Mouse (Mus musculus) right cerebral cortex, postnatal 4 days (tissue): ENCODE data around the gene Nudt17.
"Not testable (repeated sequence)": the region's sequence is repeated elsewhere in the genome, so short reads cannot be mapped to it uniquely, and the experiment has no call there.

Experiments used
- DNase-seq: peaks from one replicate; pipeline ENCODE4 v3.0.0-alpha.2; 2022

The Nudt17 gene

DNA sequence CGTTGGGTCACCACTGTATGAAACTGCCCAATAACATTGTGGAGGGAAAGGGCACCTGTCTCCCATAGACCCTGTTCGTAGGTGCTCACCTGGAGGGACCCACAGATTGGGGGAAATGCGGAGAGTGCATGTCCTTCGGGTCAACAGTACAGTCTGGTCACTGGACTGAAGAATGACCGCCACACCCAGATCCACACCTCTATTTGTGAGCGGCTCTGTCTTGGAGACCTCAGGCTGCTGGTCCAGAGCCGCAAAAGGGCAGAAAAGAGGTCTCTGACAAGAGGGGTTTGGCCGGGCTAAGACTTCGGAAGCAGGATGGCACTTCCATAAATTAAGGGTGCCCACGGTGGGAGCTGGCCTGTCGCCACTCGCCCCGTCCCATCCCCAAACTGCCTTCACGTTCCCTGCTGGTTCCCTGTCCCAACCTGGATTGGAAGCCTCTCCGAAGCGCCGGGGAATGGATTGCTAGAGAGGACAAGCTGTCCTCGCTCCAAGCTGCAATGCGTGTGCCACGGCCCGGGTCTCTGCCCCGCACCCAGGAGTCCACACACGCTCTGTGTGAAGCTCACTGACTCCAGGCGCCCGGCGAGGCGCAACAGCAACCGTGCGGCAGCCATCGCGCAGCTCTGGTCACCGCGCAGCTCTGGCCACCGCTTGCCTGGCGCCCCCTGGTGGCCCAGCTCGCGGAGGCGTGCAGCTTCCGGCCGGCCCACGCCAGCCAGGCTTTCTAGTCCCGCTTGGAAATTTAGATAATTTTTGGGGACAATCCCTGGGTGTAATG, at the start of gene Nudt17:
Gene Nudt17, minus strand, starts transcription at position 660 of the 781 bp plus-strand sequence.
- DNase-seq = peak; percentile 89

- DNase-seq = no peak
Measured at GRCm38 (mm10) chr3:96757691-96758090, 49.3 kb upstream of the Nudt17 start.

GRCm38 (mm10) chr3:96755935-96756334, 47.6 kb upstream of the Nudt17 start:
- DNase-seq = no peak

DNA sequence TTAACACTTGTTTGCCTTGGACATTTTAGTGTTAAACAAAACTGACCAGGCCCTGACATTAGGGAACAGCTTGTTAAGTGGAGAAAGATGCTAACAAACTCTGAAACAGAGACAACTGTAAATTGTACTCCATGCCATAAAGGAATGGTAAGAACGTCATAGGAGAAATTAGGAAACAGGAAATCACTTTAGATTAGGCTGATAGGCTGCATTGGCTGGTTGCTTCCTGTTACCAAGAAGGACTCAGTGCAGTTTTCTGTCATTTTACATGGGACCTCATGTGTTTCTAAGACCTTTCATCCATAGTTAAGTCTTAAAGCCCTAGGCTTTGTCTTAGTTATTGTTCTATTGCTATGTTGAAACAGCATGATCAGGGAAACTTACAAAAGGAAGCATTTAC, 38.5 kb upstream of the Nudt17 start:
- DNase-seq = no peak

DNA sequence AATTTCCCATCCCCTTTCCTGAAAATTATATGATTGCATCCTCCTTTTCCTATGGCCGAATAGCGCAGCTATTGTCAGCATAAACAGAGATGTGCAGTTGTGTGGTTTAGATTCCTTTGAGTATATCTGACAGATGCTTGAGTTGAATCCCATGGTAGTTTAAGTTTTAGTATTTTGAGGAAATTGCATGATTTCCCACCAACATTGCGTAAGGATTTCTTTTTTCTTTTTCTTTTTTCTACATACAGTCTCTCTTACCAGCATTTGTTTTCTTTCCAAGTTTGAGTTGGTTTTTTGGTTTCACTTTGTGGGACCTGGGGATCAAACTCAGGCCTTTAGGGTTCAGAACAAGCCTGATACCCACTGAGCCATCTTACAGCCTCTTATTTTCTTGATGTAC, 36.0 kb upstream of the Nudt17 start:
- DNase-seq = no peak

DNA sequence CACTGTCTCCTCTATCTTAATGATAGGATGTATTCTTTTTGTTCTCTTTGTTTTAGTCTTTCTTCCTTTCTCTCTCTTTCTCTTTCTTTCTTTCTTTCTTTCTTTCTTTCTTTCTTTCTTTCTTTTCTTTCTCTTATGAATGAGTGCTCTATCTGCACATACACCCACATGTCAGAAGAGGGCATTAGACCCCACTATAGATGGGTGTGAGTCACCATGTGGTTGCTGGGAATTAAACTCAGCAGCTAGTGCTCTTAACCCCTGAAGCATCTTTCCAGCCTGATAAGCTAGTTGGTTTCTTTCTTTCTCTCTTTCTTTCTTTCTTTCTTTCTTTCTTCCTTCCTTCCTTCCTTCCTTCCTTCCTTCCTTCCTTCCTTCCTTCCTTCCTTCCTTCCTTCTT, 31.9 kb upstream of the Nudt17 start:
- DNase-seq = not testable (repeated sequence)

DNA sequence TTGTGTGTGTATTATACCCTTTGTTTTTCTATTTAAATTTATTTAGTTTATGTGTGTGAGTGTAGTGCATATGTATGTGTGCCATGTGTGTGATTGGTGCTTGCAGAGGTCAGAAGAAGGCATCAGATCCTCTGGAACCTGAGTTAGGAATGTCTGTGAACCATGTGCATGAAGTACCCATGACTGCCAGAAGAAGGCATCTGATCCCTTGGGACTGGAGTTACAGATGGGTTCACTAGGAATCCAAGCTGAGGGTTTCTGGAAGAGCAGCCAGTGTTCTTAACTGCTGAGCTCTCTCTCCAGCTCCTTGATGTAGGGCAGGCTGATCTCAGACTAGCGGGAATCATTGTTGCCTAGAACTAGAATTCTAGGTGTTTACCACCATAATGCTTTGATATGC, 29.6 kb upstream of the Nudt17 start:
- no peak for DNase-seq

DNA sequence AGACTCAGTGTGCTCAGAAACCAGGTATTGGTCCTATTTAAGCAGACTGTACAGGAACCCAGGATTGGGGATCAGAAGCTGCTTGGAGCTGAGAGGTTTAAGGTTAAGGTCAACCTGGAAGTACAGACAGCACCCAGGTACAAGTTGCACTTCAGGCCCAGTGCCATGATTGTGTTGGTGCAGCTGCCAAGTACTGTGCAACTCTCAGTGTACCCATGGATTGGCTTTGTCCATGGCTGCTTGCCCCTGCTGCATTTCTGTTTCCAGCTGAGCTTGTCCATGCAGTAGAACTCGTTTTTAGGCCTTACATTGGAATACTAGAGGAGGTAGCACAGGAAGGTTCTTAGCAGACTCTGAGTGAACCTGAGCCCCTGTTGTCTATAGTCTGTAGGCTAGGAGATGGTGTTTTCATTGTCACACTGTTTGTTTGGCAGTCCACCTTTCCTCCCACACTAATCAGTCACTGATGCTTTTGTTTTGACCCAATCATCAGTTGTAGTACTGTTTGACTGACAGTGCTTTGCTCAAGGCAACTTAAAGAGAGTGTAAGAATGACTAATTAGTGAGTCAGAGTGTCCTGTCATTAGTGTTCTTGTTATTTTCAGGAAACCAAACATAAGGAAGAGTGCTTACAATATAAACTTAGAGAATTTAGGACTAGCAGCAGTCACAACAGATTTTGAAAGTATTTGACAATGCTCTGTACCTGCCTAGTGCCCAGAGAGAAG, 28.8 kb upstream of the Nudt17 start:
- DNase-seq = no peak

DNA sequence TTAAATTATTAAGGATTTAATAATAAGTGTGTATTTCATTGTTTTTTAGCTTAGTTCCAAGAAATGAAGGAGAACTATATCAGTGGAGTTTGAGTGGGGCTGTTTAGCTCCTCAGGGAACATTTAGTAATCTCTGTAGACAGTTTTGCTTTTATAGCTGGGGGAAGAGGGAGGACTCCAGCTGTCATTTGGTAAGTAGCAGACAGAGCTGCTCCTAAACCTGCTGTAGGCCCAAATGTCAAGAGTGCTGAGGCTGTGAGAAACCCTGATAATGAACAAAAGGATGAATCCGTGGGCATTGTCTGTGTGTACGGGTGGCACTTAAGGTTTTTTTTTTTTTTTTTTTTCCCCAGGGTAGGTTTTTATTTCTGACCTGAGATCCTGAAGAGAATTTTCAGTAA, 26.8 kb upstream of the Nudt17 start:
- DNase-seq = no peak

DNA sequence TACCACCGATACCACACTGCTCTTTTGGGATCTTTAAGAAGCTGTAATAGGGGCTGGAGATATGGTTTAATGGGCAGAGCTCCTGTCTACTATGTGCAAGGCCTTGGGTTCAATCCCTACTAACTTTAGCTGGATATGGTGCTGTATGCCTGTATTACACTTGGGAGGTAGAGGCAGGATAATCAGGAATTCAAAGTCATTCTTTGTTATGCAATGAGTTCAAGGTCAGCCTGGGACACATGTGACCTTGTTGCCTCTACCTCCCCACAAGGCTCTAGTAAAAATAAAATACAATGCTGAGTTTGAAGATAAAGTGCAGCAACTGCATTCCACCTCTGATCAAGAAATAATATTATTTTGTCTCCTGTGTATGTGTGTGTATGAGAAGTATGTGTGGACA, 25.6 kb upstream of the Nudt17 start:
- DNase-seq = no peak

GRCm38 (mm10) chr3:96730785-96731184, 22.4 kb upstream of the Nudt17 start:
- DNase-seq = no peak

GRCm38 (mm10) chr3:96729403-96729784, 21.0 kb upstream of the Nudt17 start:
- DNase-seq = no peak

GRCm38 (mm10) chr3:96728634-96729402, 20.5 kb upstream of the Nudt17 start:
- DNase-seq = no peak

GRCm38 (mm10) chr3:96727828-96728633, 19.7 kb upstream of the Nudt17 start:
- DNase-seq = no peak

DNA sequence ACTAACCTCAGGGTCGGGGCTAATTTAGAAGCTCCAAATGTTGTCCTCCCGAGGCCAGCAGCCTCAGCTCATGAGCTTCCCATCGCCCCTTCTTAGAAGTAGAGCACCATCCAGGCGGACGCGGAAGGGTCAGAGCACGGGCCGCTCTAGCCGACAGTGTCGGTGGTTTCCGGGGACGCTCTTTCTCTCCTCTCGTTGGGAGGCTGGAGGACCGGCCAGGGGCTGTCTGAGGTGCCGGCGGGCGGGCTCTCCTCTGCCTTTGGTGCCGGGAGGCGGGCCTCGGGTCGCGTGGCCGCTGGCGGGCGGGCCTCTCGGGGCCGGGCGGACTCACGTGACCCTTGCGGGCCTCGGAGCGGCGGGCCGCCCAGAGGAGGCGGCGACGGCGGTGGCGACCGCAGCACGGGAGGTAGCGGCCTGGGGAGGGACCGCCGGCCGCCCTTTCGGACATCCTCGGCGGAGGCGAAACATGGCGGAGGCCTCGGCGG, 19.0 kb upstream of the Nudt17 start, which contains the start of the genes Polr3c and Rnf115:
Gene Polr3c, minus strand, starts transcription at position 286 of the 485 bp plus-strand sequence.
Gene Rnf115, plus strand, starts transcription at position 322 of the 485 bp plus-strand sequence.
- DNase-seq = peak; percentile 85

GRCm38 (mm10) chr3:96719173-96719572, 10.8 kb upstream of the Nudt17 start:
- DNase-seq = peak; percentile 66

DNA sequence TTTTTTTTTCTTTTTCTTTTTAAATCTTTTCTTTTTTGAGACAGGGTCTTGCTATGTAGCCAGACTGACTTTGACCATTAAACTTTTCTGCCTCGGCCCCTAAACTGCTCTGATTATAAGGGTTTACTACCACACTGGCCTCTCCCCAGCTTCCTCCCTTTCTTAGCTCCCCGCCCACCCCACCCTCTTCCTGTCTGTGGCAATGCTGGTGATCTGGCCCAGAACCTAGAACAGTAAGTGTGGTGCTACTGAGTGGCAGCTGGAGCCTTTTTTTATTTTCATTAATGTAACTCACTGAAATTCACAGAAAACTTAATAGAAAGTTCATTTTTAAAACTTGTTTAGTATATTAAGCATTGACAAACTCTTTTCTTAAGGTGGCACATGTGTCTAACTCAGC, 7.5 kb upstream of the Nudt17 start:
- no peak for DNase-seq

DNA sequence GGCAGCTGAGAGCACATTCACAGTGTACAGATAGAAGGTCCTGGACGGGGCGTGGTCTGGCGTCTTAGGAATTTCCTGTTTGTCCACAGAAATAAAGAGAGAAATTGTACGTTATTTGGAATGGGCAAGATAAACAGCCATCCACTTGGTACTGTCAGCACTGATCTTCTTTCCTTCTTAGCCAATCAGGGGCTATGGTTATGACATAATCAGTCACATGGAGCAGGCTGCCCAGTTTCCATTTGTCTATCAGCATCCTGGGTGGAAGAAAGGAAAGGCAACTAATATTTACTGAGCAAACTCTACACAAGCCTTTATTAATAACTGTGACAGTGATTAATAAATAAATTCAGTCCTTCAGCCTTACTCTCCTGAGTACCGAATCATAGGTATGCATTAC, 5.9 kb upstream of the Nudt17 start:
- DNase-seq = no peak

DNA sequence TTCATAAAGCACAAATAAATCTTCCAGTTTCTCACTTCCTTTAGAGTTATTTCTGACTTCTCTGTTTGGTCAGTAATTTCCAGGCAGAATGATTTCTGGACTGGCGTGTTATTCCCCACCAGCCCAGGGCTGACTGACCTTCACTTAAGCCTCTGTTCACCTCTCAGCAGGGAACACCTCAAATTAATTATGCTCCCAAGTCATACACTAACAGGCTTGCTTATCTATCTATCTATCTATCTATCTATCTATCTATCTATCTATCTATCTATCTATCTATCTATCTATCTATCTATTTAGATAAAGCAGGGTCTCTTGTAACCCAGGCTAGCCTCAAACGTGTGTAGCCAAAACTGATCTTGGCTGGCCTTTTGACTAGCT, 312 bp upstream of the Nudt17 start:
- no peak for DNase-seq

DNA sequence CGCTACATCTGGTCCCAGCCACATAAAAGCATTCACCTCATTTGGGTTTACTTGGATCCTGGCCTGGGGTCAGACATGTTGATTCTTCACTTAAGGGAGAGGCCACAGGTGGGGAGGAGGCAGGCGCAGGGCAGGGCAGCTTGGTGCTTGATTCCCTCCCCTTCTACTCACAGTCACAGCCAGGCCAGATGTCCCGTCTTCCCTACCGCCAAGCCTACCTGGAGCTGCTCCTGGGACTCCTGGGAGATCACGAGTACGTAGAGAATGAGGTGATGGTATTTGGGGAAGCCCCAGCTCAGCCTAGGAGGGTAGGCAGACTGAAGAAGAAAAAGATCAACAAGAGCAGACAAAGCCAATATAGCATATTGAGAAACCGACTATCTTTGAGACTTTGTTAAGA, 1.4 kb downstream of the Nudt17 start:
- no peak for DNase-seq

GRCm38 (mm10) chr3:96706217-96706616, 2.1 kb downstream of the Nudt17 start:
- no peak for DNase-seq

DNA sequence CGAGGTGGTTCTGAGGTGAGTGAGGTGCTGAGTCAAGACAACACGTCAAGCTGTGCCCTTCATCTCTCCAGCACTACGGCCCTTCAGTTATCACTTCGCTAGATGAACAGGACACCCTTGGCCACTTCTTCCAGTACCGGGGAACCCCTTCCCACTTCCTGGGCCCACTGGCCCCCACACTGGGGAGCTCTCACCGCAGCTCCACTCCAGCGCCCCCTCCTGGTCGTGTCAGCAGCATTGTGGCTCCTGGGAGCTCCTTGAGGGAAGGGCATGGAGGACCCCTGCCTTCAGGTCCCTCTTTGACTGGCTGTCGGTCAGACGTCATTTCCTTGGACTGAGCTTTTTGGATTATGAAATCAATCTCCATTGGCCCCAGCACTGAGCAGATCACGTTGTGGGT, 3.6 kb downstream of the Nudt17 start:
- peak; percentile 46 for DNase-seq

DNA sequence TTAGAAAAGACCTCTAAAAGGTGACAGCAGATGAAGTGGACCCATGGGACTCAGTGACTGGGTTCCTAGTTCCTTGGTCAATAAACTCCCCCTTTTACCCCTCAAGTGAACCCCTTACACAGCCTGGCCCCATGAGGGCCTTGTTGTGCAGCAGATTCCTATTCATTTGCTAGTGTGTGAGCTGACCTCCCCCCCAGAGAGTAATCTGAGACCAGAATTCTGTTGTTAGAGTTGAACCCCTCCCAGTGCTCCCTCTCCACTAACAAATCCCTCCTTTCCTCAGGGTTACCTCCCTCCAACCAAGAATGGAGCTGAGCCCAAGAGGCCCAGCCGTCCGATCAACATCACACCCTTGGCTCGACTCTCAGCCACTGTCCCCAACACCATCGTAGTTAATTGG, 7.4 kb downstream of the Nudt17 start:
- no peak for DNase-seq
